Mouse (Mus musculus) liver, adult 2 months (tissue): ENCODE data around the gene Cpa5. TPM values are rescaled to one million over a fixed set of nuclear protein-coding genes. Genes with fewer than 3 reads are reported as not detected.

Experiments
- DNase-seq: peaks from one replicate; pipeline ENCODE4 v3.0.0-alpha.2; 2011; ENCODE audit warnings: low read depth, low spot score; ENCODE audit errors: extremely low read depth
- H3K27ac ChIP-seq: fragments of 200-500 bp; replicated peaks from 2 replicates; pipeline ENCODE4 v1.5.1; 2012; ENCODE audit warnings: low read depth, mild to moderate bottlenecking, control low read depth, inconsistent platforms, low read length; ENCODE audit not compliant: insufficient read depth
- H3K27me3 ChIP-seq: fragments of 200-500 bp; 2 replicates; pipeline ENCODE4 v1.6.1; 2012; ENCODE audit warnings: mild to moderate bottlenecking, moderate library complexity, low read length, inconsistent platforms; ENCODE audit not compliant: control insufficient read depth, insufficient read depth
- H3K36me3 ChIP-seq: fragments of 200-500 bp; 2 replicates; pipeline ENCODE4 v1.6.1; 2012; ENCODE audit warnings: low read length, inconsistent platforms; ENCODE audit not compliant: control insufficient read depth, insufficient read depth
- H3K4me1 ChIP-seq: fragments of 200-500 bp; 2 replicates; pipeline ENCODE4 v1.6.1; 2011; ENCODE audit warnings: low read length; ENCODE audit not compliant: control insufficient read depth, insufficient read depth
- H3K4me3 ChIP-seq: fragments of 200-500 bp; 2 replicates; pipeline ENCODE4 v1.5.1; 2011; ENCODE audit warnings: low read depth, mild to moderate bottlenecking, control low read depth, low read length, moderate library complexity; ENCODE audit not compliant: insufficient read depth
- H3K79me2 ChIP-seq: fragments of 200-500 bp; 2 replicates; pipeline ENCODE4 v1.6.1; 2012; ENCODE audit warnings: inconsistent platforms, mild to moderate bottlenecking, low read length, moderate library complexity; ENCODE audit not compliant: control insufficient read depth, insufficient read depth
- H3K9ac ChIP-seq: fragments of 200-500 bp; 2 replicates; pipeline ENCODE4 v1.6.1; 2012; ENCODE audit warnings: low read depth, mild to moderate bottlenecking, control low read depth, inconsistent platforms, low read length
- CTCF ChIP-seq: fragments of 200-500 bp; IDR thresholded peaks from 2 replicates; pipeline ENCODE4 v1.5.1; 2011; ENCODE audit warnings: low read depth, low read length, control low read depth
- POLR2A ChIP-seq: fragments of 200-500 bp; IDR thresholded peaks from 2 replicates; pipeline ENCODE4 v1.6.1; 2011; ENCODE audit warnings: low read length, control low read depth; ENCODE audit not compliant: insufficient read depth; ENCODE audit errors: extremely low read depth
- WGBS: fragments of 180-500 bp; shearing (Covaris S2); methylation state at CpG from one replicate; pipeline ENCODE4 v1.1.7; 2018; 5-methylcytosine and 5-hydroxymethylcytosine counted together
- polyA plus RNA-seq: library from polyadenylated mRNA; depleted of rRNA; stranded (reverse); fragments of >200 nt; gene quantifications from 2 replicates; pipeline ENCODE4 v1.2.3, GENCODE M21; 2012
- total RNA-seq: library from RNA; depleted of rRNA; stranded (reverse); fragments of >200 nt; gene quantifications from 2 replicates; pipeline ENCODE4 v1.2.3, GENCODE M21; 2014

Cpa5 gene
- total and polyA plus RNA-seq, 2 experiments, result not detected

- DNase-seq, result no peak
- Histone ChIP-seq H3K9ac (no peak overlapping the region), H3K79me2 (no peaks in the 10 kb centered on the region), H3K27ac (no peak overlapping the region), H3K4me3 (no peak overlapping the region), H3K36me3 (no peaks in the 10 kb centered on the region), H3K27me3 (no peaks in the 10 kb centered on the region), H3K4me1 (no peaks in the 10 kb centered on the region)
- 89% methylated on average over 17 of the region's 17 CpGs for WGBS
- TF ChIP-seq POLR2A (no peak), CTCF (no peak)
Measured at GRCm38 (mm10) chr6:30579961-30580840, 30.6 kb upstream of the Cpa5 start.

- WGBS, result 88% methylated on average over 8 of the region's 8 CpGs
- TF ChIP-seq CTCF, result no peak
- no peak for TF ChIP-seq POLR2A
Measured at GRCm38 (mm10) chr6:30580841-30581176, 30.0 kb upstream of the Cpa5 start.

GRCm38 (mm10) chr6:30586886-30587442 is 23.8 kb upstream of the Cpa5 start:
- Histone ChIP-seq H3K4me1 (no peaks in the 10 kb centered on the region), H3K79me2 (no peaks in the 10 kb centered on the region), H3K9ac (no peak overlapping the region), H3K36me3 (no peaks in the 10 kb centered on the region), H3K27ac (no peak overlapping the region), H3K4me3 (no peak overlapping the region), H3K27me3 (no peaks in the 10 kb centered on the region)
- WGBS, result 71% methylated on average over 7 of the region's 7 CpGs
- TF ChIP-seq POLR2A (no peak), CTCF (no peak)
- DNase-seq, result no peak

More at GRCm38 (mm10) chr6:30580841-30581176, 30.0 kb upstream of the Cpa5 start:
- no peaks in the 10 kb centered on the region for H3K79me2 ChIP-seq
- no peak overlapping the region for H3K9ac ChIP-seq
- H3K4me1 ChIP-seq, result no peaks in the 10 kb centered on the region
- H3K36me3 ChIP-seq, result no peaks in the 10 kb centered on the region
- H3K4me3 ChIP-seq, result no peak overlapping the region
- DNase-seq, result no peak
- no peak overlapping the region for H3K27ac ChIP-seq
- H3K27me3 ChIP-seq, result no peaks in the 10 kb centered on the region

- Histone ChIP-seq H3K27ac (0 out of 2 replicates have a peak overlapping the region, but pooled peaks have one; percentile 28), H3K4me3 (no peak overlapping the region), H3K27me3 (no peaks in the 10 kb centered on the region), H3K36me3 (no peaks in the 10 kb centered on the region), H3K9ac (no peak overlapping the region), H3K4me1 (no peaks in the 10 kb centered on the region), H3K79me2 (no peaks in the 10 kb centered on the region)
- no peak for DNase-seq
- WGBS, result 47% methylated on average over 2 of the region's 2 CpGs
- TF ChIP-seq CTCF (no peak), POLR2A (no peak)
Measured at GRCm38 (mm10) chr6:30589819-30590218, 21.0 kb upstream of the Cpa5 start.

- DNase-seq, result no peak
- no peak for TF ChIP-seq POLR2A
- TF ChIP-seq CTCF, result no peak
- Histone ChIP-seq H3K27ac (no peak overlapping the region), H3K4me1 (no peaks in the 10 kb centered on the region), H3K36me3 (no peaks in the 10 kb centered on the region), H3K9ac (no peak overlapping the region), H3K4me3 (no peak overlapping the region), H3K79me2 (no peaks in the 10 kb centered on the region), H3K27me3 (no peaks in the 10 kb centered on the region)
- WGBS, result 64% methylated on average over 5 of the region's 5 CpGs
Measured at GRCm38 (mm10) chr6:30591851-30592404, 18.9 kb upstream of the Cpa5 start.
